Mouse (Mus musculus) T-helper 17 cell (primary cell): ENCODE results near the gene Asic3.

Experiments
- in situ Hi-C, 2 experiments: fragments of 300-600 bp; cut with MboI, MseI; formaldehyde crosslinking; loops; 1 replicate in 1 of 2; 2 replicates in 1 of 2; pipeline ENCODE4 v1.15.1; 2025; ENCODE audit warnings: high pct_unique_total_duplicates in 2 of 2

Asic3 gene

DNA sequence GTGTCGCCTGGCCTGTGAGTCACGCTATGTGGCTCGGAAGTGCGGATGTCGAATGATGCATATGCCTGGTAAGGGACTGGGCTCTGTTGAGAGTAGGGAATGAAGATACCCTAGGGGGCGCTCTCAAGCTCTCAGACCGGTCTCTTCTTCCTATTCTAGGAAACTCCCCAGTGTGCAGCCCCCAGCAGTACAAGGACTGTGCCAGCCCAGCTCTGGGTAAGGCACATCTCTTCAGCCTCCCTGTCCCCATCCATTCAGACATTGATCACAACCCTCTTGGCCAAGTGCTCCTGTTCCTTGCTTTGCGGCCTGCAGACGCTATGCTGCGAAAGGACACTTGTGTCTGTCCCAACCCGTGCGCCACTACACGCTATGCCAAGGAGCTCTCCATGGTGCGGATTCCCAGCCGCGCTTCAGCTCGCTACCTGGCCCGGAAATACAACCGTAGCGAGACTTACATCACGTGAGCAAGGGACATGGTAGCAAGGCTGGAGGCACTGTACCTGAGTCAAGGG lies 3.1 kb downstream of the Asic3 start:
- in situ Hi-C loops = no loop called here

DNA sequence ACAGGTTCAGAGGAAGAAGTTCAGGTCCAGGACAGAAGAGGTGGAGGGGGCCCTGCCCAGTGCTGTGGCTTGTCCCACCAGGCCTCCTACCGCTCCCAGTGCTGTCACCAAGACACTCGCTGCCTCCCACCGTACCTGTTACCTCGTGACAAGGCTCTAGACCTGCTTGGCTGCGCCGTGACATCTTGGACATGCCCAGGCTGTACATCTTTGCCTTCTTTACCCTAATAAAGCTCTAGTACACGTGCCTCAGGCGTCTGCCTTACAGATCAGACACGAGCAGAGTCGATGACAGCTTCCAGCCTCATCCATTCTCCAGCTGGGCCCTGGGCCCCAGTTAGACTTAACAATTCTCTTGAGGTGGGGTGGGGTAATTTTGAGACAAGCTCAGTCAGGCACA lies 4.4 kb downstream of the Asic3 start:
- in situ Hi-C loops = no loop called here

DNA sequence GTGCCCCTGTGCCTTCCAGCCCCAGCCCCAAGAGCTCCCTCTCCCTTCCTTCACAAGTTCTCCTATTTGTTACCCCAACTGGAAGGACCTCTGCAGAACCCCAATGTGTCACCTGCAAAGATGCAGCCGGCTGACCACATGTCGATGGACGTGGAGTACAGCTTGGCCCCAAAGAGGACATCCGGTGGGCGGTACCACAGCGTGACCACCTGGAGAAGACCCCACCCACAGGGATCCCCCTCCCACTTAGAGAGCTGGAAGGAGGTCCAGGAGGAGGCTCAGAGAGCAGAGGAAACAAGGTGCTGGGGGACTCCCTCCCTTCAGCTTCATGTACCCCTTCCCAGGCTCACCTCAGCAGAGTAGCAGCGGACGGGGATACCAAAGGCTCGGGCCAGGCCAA lies 7.2 kb downstream of the Asic3 start:
- in situ Hi-C loops = loop anchor here in 1 of 2 experiments (5.0 kb wide), 1 partner anchor 33 kb away; no protein-coding TSS in a partner anchor

DNA sequence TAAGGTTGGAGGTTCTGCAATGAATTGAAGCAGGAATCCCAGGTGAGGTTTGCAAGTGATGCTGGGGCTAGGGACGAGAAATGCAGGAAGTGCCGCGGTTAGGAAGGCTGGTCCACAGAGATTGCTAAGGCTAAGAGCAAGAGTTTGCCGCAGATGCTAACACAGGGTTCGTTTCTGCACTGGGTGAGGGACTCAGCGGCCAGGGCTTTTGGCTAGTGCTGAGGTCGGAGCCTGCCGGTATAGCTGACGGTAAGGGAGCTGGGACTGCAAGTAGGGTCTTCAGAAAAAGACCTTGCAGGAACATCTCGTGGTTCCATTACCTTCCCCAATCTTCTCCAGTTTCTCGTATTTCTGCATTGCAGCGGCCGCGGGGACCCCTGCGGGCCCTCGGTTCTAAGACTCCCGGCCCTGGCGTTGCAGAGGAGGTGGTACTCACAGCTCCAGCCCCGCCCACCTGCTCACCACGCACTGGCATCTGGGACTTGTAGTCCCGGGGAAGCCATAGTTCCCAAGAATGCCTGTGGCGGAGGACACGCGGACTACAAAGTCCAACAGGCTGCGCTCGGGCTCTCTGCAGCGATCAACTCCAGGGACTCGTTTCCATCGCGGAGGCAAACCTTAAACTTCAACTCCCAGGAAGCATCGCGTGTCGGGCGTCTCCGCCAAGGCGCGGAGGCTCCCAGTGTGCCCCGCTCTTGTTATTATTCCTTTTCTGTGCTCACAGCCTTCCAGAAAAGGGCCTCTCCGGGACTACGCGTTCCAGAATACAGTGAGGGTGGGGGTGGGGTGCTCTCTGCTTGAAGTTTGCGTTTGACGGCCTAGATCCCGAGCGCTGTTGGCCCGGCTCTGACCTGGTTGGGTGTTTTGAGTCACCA lies 10.2 kb downstream of the Asic3 start, which contains the start of the genes Cdk5 and Slc4a2:
Gene Cdk5, minus strand, starts transcription at position 402 of the 875 bp plus-strand sequence.
Gene Slc4a2, plus strand, starts transcription at position 709 of the 875 bp plus-strand sequence.
- in situ Hi-C loops = loop anchor here in 1 of 2 experiments (5.0 kb wide), 1 partner anchor 36 kb away; no protein-coding TSS in a partner anchor

DNA sequence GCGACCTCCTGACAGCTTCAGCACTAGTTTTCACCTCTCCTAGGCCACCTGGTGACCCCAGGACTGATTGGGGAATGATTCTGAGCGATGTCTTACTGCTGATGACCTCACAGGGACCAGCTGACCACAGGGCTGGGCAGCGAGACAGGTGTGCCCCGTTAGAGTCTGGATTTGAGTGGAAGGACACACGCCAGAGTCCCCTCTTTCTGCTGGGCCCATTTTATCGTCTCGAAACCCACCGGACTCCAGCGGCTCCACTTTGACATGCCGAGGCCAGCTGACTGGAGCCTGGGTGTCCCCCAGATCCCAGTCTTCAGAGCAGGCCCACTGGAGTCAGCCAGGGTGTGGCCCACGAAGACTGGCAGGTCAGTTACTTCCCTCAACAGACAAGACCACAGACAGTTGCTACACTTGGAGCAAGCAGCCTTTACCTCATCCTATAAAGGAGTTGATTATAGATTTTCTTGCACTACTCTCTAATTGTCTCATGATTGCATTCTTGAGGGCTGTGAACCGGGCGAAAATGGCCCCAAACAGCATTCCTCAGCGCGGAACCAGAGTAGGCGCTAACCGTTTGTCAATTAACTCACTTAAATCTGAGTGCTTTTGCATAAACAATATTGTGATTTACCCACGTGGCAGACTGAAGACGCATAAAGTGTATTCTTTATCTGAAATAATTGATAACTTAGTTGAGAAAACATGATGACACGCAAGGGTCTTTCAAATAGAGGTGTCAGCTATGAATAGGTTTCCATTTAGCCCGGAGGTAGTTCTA lies 11.0 kb downstream of the Asic3 start:
- in situ Hi-C loops = loop anchor here in 1 of 2 experiments (5.0 kb wide), 1 partner anchor 37 kb away; no protein-coding TSS in a partner anchor

DNA sequence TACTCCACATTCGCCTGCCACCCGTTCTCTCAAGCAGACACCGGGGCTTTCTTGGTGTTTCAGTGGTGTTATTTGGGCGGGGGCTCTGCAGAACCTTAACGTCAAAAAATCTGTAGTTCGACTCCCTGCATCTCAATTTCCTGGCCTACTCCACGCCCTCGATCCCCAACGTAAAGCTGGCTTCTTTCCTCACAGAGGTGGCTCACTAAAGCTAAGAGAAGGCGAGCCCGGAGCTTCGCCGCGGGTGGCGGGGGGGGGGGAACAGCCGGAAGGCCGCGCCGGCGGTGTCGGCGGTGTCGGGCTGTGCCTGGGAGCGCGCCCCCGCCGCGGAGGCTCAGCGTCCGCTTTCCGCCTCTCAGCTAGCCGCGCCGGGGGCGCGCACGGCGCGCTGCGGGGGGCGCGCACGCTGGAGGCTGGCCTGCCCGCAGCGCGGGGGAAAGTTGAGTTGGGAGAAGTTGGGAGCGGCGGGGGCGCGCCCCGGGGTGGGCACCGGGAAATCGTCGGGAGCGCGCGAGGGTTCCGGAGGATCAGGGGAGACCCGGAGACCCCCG lies 11.7 kb downstream of the Asic3 start:
- in situ Hi-C loops = loop anchor here in 1 of 2 experiments (5.0 kb wide), 1 partner anchor 38 kb away; no protein-coding TSS in a partner anchor

DNA sequence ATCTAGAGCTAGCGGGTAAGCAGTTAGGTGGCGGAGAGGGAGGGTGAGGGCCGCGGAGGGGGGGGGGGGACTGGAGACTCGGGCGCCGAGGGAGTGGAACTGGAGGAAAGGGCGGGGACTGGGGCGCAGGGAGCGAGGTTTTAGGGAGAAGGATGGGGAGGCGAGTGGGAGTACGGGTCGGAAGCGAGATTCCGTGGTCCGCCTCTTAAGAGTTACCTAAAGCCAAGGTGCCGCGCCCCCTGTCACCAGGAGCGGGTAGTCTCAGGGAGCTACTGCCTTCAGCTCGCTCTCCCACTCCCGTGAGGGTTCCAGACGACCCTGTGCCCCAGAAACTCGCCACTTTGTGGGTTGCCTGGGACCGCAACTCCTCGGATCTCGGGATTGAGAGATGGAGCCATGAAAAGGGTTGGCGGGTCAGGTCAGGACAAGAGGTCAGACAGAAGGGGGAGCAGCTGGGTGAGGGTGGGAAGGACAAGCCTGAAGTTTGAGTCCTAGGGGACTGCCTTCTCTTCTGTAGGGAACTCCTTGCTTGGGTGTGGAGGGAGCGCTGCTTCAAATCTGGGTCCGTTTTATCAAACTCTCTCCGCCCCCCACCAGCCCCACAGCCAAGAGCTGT lies 12.3 kb downstream of the Asic3 start:
- in situ Hi-C loops = no loop called here

DNA sequence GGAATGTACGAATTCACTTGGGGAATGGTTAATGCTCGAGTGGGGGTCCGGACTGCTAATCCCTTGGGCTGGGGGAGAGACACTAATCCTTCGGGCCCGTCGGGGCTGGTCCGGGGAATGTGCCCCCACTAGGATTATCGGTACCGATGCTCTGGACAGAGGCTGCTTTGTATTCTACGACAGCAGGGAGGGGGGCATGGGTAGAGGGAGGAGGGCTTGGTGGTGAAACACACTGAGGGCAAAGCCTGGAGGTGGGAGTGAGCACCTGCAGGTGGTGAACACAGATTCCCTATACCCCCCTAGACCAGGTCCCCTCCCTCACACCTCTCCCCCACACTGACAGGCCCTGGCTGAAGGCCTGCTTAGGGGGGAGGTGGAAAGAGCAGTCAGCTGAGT lies 12.8 kb downstream of the Asic3 start:
- in situ Hi-C loops = no loop called here

DNA sequence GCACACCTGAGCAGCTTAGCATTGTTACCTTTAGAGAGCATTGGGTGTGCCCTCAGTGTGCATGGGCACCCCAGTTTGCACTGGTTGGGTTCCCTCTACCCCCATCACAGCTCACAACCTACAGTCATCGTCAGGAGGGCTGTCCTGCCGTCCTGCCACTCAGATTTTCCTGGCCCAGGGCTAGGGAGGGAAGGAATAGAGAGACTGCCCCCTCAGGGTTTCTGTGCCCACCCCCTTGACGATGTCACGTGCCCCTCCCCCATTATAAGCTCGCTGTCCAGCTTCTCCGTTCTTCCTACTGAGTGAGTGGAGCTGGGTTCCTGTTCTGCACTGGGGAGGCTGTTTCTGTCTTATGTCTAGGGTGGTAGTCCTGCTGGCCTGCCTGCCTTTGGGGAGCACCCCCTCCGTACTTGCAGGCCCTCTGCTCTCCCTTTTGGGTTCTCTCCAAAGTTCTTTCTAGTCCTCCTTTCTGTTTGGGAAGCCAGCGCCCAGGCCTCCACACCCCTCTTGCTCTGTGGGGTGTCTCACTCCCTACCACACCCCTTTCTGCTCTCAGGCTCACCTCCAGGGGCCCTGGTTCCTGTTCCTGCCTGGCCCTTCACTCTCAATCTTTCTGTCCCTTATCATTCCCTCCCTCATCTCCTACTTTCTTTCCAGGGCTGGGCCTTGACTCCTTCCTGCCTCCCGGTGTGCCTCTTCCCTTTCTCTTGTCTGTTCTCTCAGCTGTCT lies 13.5 kb downstream of the Asic3 start:
- in situ Hi-C loops = no loop called here

DNA sequence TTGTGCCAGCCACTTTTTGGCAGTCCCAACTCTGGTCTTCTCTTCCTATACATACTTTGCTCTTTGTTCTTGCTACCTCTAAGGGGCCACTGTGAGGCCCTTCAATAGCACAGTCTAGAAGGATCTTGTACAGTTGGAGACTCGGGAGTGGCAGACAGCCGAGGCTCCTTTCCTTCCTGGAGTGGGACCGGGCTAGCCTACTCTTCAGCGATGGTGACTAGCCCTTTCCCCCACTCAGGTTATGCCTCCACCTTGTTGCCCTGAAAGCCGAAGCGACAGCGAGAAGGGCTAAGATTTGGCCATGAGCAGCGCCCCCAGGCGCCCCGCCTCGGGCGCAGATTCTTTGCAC lies 14.1 kb downstream of the Asic3 start:
- in situ Hi-C loops = no loop called here

DNA sequence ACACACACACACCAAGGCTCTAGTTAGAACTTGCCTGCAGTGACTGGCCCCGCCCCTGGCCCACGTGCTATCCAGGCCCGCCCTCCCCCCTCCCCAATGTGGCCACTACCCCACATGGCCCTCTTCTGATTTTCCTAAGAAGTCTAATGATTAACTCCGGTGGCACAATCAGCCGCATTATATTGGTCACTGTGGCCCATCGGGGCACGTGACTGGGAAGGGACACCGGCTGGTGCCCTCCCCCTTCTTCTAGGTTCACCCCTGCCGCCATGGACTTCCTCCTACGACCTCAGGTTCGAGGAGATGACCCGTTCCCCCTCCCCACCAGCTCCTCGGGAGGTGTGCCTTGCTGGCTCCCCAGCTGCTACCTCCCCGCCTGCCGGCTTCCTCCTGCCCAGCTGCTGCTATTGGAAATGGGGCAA lies 14.8 kb downstream of the Asic3 start:
- in situ Hi-C loops = no loop called here

DNA sequence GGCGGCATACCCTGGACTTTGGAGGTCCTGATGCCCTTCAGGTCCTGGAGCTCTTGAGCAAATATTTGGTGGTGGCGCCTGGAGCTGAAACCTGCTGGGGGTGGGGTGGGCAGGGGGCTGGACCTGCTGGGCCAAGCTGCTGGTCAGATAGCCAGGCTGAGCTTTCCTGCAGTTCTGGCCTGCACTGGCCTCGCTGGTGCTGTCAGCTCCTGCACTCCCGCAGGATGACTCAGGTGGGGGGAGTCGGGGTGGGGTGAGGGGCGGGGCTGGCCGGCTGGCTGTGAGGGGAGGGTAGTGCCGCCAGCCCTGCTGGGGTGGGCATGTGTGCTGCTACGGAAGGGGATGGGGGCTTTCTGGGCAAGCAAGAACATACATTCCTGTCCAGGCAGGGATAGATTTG lies 15.4 kb downstream of the Asic3 start:
- in situ Hi-C loops = no loop called here

DNA sequence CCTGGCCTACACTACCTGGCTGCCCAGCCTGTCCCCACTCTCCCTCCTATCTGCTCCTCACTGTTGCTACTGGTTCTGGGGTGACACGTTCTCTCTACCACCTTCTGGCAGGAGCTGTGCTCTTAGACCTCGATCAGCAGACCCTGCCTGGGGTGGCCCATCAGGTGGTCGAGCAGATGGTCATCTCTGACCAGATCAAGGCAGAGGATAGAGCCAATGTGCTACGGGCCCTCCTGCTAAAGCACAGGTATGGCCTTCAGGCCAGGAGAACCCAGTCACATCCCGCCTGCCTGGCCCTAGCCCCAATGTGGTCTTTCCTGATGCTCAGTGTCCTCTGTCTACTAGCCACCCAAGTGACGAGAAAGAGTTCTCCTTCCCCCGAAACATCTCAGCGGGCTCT lies 20.8 kb downstream of the Asic3 start:
- in situ Hi-C loops = no loop called here

DNA sequence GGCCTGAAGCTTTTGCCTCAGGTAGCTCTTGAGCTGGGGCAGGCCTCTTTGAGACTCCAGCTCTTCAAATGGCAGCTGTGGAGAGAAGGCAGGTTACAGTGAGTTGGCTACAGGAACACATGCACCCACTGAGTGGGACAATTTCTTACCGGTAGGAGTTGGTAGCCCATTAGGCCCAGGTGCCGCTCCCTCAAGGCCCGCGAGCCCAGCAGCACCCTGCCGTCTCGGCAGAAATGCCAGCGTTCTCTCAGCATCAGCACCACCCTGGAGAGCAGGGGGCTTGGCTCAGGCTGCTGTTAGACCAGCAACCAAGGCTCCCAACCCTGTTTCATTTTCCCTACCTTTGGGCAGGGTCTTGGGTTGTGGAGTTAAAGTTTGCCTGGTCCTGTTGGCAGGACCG lies 28.0 kb downstream of the Asic3 start:
- in situ Hi-C loops = no loop called here

DNA sequence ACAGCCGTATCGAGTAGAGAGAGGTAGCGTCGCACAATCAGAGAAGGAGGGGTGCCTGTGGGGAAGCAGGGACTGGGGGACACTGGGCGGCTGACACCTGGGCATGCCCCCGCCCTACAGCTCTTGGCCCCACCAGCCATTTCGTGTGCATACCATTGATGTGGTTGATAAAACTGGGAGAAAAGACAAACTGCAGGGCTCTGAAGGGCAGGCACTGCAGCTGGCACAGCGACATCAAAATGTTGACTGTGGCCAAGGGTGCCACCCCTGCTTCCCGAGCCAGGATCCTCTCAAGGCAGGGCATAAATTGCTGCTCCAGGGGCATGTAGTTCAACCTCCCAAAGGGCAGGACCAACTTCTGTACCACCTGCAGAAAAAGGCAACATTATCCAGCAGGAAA lies 28.8 kb downstream of the Asic3 start:
- in situ Hi-C loops = no loop called here

DNA sequence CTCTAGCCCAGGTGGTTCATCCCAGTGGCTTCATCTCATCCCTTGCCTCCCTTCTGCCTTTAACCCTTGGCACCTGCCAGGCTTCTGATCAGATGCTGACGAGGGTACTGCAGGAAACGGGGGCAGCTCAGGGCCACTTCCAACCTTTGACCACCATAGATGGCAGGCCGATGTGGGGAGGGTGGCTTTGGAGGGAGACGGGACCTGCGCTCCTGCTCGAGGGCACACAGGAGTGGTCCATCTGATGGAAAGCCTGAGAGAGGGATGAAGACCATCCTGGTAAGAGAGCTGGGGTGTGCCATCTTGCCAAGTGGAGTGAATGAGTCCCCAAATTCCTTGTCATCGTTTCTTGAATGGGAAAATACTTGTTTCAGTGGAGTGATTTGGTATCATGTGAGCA lies 30.0 kb downstream of the Asic3 start:
- in situ Hi-C loops = no loop called here

DNA sequence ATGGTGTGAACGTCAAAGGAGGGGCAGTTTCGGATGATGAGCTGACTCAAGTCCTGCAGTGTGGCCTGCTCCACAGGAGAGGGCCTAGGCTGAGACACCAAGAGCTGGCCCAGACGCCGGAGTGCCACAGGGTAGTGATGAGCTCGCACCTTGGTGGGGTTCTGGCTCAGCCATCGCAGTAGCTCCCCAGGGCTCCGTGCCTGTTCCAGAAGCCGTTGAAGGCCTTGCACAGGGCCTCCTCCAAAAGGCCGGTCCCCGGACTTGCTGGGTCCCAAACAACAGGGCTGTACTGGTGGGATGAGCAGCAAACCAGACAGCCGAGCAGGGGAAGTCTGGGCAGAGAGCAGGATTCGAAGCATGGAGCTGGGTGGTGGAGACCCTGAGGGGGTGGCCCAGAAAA lies 30.7 kb downstream of the Asic3 start:
- in situ Hi-C loops = no loop called here

DNA sequence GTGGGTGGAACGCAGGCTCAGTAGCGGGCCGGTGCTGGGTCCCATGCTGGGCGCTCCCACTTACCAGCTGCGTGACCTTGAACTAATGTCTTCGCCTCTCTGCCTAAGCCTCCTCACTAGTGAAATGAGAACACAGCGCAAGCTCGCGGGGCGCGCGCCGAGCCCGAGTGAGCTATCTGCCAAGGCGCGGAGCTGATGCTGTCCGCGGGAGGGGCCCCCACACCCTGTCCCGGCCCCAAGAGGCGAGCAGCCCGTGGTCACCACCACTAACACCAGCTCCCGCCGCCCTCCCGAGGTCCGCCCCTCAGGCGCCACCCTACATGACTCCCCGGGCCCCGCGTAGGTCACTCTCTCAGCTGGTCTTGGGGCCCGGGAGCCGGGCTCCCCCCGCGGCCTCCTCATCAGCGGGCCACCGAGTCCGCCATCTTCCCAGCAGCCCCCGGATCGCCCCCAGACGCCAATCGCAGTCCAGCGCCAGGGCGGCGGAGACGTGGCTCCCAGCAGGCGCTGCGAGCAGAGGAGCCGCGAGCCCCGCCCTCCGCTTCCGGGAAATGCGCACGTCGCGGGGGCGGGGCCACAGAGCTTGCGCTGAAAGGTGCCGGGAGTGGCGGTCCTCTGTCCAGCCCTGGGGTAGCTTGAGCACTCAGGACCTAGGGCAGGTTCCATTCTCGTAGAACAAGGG lies 31.7 kb downstream of the Asic3 start, which contains the start of gene Fastk:
Gene Fastk, minus strand, starts transcription at position 542 of the 682 bp plus-strand sequence.
- in situ Hi-C loops = no loop called here

DNA sequence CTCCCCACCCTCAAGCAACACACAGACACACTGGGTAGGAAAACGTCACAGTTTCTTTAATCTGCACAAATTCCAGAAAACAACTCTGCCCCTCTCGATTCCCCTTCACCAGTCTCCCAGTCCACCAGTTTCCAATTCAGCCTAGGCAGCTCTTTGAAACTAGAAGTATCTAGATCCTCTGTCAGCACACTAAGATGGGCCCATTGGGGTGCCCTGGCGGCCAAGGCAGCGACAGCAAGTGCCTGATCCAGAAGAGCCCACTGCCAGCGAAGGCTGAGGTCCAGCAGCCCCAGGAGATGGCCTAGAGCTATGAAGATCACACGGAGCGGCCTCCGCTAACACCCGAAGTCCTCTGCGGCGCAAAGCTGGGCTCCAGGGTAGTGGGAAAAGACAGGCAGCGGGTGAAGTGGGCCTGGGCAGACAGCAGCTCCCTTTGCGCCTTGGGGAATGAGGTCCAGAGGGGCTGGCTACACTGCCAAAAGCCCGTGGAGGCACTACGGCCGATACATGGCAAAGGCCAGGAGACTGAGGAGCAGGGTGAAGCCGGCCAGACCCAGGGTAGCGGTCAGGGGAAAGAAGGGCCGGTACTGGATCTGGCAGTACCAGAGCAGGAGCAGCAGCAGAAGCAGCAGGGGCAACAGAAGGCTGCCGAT lies 32.4 kb downstream of the Asic3 start:
- in situ Hi-C loops = no loop called here

DNA sequence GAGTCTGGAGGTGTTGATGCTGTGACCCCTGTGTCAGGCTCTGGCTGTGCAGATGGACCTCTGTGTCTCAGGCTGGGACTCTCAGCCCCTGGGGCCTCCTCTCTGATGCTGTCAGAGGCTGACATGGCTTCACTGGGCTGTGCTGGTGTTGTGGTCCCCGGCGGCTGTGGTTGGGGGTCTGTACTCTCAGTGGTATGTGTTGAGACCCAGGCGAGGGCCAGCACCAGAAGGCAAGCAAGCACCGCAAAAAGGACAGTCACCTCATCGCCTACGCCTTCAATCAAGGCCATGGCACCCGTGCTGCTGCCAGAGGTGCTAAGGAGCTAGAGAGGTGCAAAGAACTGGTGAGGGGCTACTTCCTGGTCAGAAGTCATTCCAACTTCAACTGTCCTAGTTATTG lies 33.4 kb downstream of the Asic3 start:
- in situ Hi-C loops = no loop called here
